Mouse (Mus musculus): Measurements from ENCODE around the gene Lrrn1.

The Lrrn1 gene

GRCm38 (mm10) chr6:107583759-107584383 is 54.3 kb downstream of the Lrrn1 start:
- DNase-seq = no peak

- no peak for DNase-seq
Measured at GRCm38 (mm10) chr6:107605151-107605550, 75.6 kb downstream of the Lrrn1 start.

GRCm38 (mm10) chr6:107614288-107614687 is 84.7 kb downstream of the Lrrn1 start:
- no peak for DNase-seq

Data from kidney, postnatal 4 days (tissue).